Mouse (Mus musculus) C2C12 (cell line): ENCODE measurements around the gene Caly.

Experiments used
- CEBPB ChIP-seq: IDR thresholded peaks from one replicate; pipeline ENCODE4 v1.6.1; 2011; ENCODE audit warnings: low read depth, mild to moderate bottlenecking, control low read depth, moderate library complexity
- CTCF ChIP-seq: IDR thresholded peaks from one replicate; pipeline ENCODE4 v1.5.1; 2011; ENCODE audit not compliant: control insufficient read depth, insufficient read depth, insufficient read length
- FOSL1 ChIP-seq: IDR thresholded peaks from one replicate; pipeline ENCODE4 v1.8.0; 2011; ENCODE audit warnings: mild to moderate bottlenecking, low read length; ENCODE audit not compliant: poor library complexity, insufficient read depth, severe bottlenecking
- MAX ChIP-seq: IDR thresholded peaks from one replicate; pipeline ENCODE4 v1.6.1; 2011; ENCODE audit warnings: mild to moderate bottlenecking, control low read depth
- MYOD1 ChIP-seq: IDR thresholded peaks from one replicate; pipeline ENCODE4 v1.6.1; 2011; ENCODE audit warnings: low read depth; ENCODE audit not compliant: control insufficient read depth, insufficient read length
- MYOG ChIP-seq: IDR thresholded peaks from one replicate; pipeline ENCODE4 v1.6.1; 2011; ENCODE audit not compliant: control insufficient read depth, insufficient read length; ENCODE audit errors: extremely low read depth
- USF1 ChIP-seq: IDR thresholded peaks from one replicate; pipeline ENCODE4 v1.6.1; 2011; ENCODE audit warnings: low read depth, mild to moderate bottlenecking, control low read depth, moderate library complexity

GRCm38 (mm10) chr7:140059601-140060000 is 22.7 kb downstream of the Caly start:
- no peak for TF ChIP-seq CTCF
- no peak for TF ChIP-seq MYOD1
- no peak for TF ChIP-seq MAX
- no peak for TF ChIP-seq CEBPB
- TF ChIP-seq MYOG: no peak
- no peak for TF ChIP-seq FOSL1
- TF ChIP-seq USF1: no peak
